Mouse (Mus musculus) C2C12 (cell line): ENCODE measurements around the gene Olfr1217. TPM values are rescaled to one million over a fixed set of nuclear protein-coding genes. Genes with fewer than 3 reads are reported as not detected.
"Not testable (repeated sequence)": the region's sequence is repeated elsewhere in the genome, so short reads cannot be mapped to it uniquely, and the experiment has no call there.

Experiments
- H3K27me3 ChIP-seq: one replicate; pipeline ENCODE4 v1.6.1; 2011; ENCODE audit not compliant: control insufficient read depth, insufficient read depth, insufficient read length
- H3K36me3 ChIP-seq: one replicate; pipeline ENCODE4 v1.6.1; 2011; ENCODE audit not compliant: control insufficient read depth, insufficient read depth
- H3K4me3 ChIP-seq: one replicate; pipeline ENCODE4 v1.5.1; 2011; ENCODE audit warnings: mild to moderate bottlenecking, control low read depth; ENCODE audit not compliant: poor library complexity, insufficient read depth, severe bottlenecking
- H3K79me2 ChIP-seq: one replicate; pipeline ENCODE4 v1.6.1; 2011; ENCODE audit not compliant: control insufficient read depth, insufficient read depth
- H3K79me3 ChIP-seq: one replicate; pipeline ENCODE4 v1.6.1; 2011; ENCODE audit warnings: low read depth, control low read depth
- H3ac ChIP-seq: one replicate; pipeline ENCODE3; 2011; ENCODE audit warnings: low read depth; ENCODE audit not compliant: control insufficient read depth, insufficient read length
- CEBPB ChIP-seq: IDR thresholded peaks from one replicate; pipeline ENCODE4 v1.6.1; 2011; ENCODE audit warnings: low read depth, mild to moderate bottlenecking, control low read depth, moderate library complexity
- CTCF ChIP-seq: IDR thresholded peaks from one replicate; pipeline ENCODE4 v1.5.1; 2011; ENCODE audit not compliant: control insufficient read depth, insufficient read depth, insufficient read length
- FOSL1 ChIP-seq: IDR thresholded peaks from one replicate; pipeline ENCODE4 v1.8.0; 2011; ENCODE audit warnings: mild to moderate bottlenecking, low read length; ENCODE audit not compliant: poor library complexity, insufficient read depth, severe bottlenecking
- MAX ChIP-seq: IDR thresholded peaks from one replicate; pipeline ENCODE4 v1.6.1; 2011; ENCODE audit warnings: mild to moderate bottlenecking, control low read depth
- MYOD1 ChIP-seq: IDR thresholded peaks from one replicate; pipeline ENCODE4 v1.6.1; 2011; ENCODE audit warnings: low read depth; ENCODE audit not compliant: control insufficient read depth, insufficient read length
- MYOG ChIP-seq: IDR thresholded peaks from one replicate; pipeline ENCODE4 v1.6.1; 2011; ENCODE audit not compliant: control insufficient read depth, insufficient read length; ENCODE audit errors: extremely low read depth
- USF1 ChIP-seq: IDR thresholded peaks from one replicate; pipeline ENCODE4 v1.6.1; 2011; ENCODE audit warnings: low read depth, mild to moderate bottlenecking, control low read depth, moderate library complexity
- long read RNA-seq, 2 experiments: library from polyadenylated mRNA; unstranded; transcript quantifications; one replicate each; pipeline ENCODE4 v2.0.0; 2019 to 2020
- polyA plus RNA-seq: library from polyadenylated mRNA; unstranded; fragments of >200 nt; fragmentation: generic; extraction: Trizol; gene quantifications from one replicate; pipeline ENCODE4 v1.2.1, GENCODE M21; 2012; ENCODE audit warnings: missing spikeins

The Olfr1217 gene
- not detected for polyA plus RNA-seq
- long read RNA-seq, experiment 1, result 0 reads
- long read RNA-seq, experiment 2, result 0 reads

DNA sequence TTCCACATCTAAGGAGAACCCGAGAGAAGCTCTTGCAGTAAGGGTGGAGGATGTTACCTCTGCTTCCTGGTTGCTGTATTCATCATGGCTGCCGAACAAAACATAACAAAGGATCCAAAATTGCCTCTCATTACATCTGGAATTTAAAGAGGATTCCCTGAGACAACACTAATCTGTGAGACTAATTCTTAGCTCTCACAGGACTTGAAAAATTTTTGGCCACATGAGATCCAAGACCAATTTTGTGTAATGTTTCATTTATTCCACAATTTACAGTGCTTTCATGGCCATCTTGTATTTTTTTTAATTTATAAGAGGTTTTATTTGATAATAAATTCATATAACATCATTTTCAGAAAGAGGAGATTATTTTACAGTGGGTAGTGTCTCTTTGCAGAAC lies at the start of gene Olfr1217:
Gene Olfr1217 (minus strand): TSS at position 101 of the 400 bp plus-strand sequence.
- H3K4me3 ChIP-seq, result no peak within 1 kb of the TSS
- no peak within 1 kb of the TSS for H3ac ChIP-seq
- no peaks in the 10 kb centered on the region for H3K36me3 ChIP-seq
- TF ChIP-seq MYOD1 (no peak), CEBPB (no peak)
- no peaks in the 10 kb centered on the region for H3K27me3 ChIP-seq
- H3K79me3 ChIP-seq, result no peaks in the 10 kb centered on the region
- H3K79me2 ChIP-seq, result no peaks in the 10 kb centered on the region

DNA sequence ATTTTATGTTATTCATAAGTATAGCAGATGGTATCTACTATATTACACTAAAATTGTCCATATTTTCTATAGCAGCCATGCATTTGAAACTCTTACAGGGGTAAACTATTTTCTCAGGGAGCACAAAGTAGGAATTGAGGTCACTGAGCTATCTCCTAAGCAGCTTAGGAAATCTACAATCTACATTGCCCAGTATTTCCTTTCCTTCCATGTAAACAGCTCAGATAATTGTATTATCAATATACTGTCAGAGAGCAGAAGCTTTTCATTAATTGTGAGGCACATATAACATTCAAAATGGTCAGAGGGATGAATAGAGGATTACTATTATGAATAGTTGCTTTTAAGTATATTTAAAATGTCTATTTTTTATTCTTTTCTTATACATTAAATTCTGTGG lies 49.6 kb upstream of the Olfr1217 start:
- TF ChIP-seq MYOG, result no peak
- no peak for TF ChIP-seq MAX
- no peak for TF ChIP-seq USF1
- no peak for TF ChIP-seq CEBPB
- no peak for TF ChIP-seq FOSL1
- TF ChIP-seq MYOD1, result no peak
- no peak for TF ChIP-seq CTCF
- no peak overlapping the region for H3K4me3 ChIP-seq
- H3K27me3 ChIP-seq, result no peaks in the 10 kb centered on the region
- H3K79me2 ChIP-seq, result no peaks in the 10 kb centered on the region
- no peak overlapping the region for H3ac ChIP-seq
- no peaks in the 10 kb centered on the region for H3K36me3 ChIP-seq
- H3K79me3 ChIP-seq, result no peaks in the 10 kb centered on the region

DNA sequence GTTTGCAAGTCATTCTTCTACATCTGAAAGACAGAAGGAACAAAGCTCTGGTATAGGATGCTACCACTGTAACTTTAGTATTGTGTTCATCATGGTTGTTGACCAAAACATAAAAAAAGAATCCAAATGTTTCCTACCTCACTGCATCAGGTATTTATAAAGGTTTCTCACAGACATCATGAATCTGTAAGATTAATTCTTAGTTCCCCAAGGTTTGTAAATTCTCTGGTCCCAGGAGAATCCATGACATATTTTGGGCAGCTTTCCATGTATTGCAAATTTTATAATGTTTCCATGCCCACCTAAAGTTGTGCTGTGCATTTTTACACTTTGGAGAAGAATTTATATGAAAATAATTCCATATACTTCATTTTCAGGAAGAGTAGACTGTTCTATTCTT lies 29.2 kb upstream of the Olfr1217 start, which contains the start of gene Olfr1218:
Gene Olfr1218 (minus strand): TSS at position 101 of the 400 bp plus-strand sequence.
- no peaks in the 10 kb centered on the region for H3K27me3 ChIP-seq
- H3K79me2 ChIP-seq, result no peaks in the 10 kb centered on the region
- H3K4me3 ChIP-seq, result no peak within 1 kb of the TSS
- H3K79me3 ChIP-seq, result no peaks in the 10 kb centered on the region
- no peaks in the 10 kb centered on the region for H3K36me3 ChIP-seq
- TF ChIP-seq MAX, result no peak
- no peak for TF ChIP-seq CTCF
- TF ChIP-seq CEBPB, result no peak
- TF ChIP-seq USF1, result no peak
- no peak for TF ChIP-seq MYOD1
- no peak within 1 kb of the TSS for H3ac ChIP-seq

DNA sequence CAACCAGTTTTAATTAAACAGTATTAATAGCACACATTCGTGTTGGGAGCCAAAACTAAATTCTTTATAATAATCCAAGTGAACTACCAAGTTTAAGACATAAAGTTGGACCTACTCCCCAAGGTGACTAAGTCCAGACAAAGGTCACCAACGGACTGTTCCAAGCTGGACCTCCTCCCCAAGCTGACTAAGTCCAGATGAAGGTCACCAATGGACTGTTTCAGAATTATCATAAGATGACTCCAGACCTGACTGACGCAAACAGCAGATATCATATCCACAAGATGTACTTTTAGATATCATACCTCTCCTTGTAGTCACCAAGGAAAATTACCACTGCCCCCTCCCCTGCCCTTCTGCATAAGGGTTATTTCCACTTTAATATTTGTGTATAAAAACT lies 10.4 kb downstream of the Olfr1217 start:
- H3K27me3 ChIP-seq, result not testable (repeated sequence)

DNA sequence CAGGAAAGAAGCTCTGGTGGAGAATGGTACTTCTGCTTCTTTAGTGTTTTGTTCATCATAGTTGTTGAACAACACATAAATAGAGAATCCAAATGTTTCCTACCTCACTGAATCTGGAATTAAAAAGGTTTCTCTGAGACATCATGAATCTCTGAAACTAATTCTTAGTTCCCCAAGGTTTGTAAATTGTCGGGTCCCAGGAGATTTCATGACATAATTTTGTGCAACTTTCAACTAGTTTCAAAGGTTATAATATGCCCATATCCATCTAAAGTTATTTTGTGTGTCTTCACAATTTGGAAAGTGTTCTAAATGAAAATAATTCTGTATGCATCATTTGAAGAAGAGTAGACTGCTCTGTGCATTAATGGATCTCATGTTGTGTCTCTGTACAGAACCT lies 13.6 kb downstream of the Olfr1217 start, which contains the start of gene Olfr1216:
Gene Olfr1216 (minus strand): TSS at position 101 of the 400 bp plus-strand sequence.
- TF ChIP-seq MYOD1 (no peak), MAX (no peak), CEBPB (no peak), MYOG (no peak), USF1 (no peak), FOSL1 (no peak), CTCF (no peak)
- Histone ChIP-seq H3K79me3 (no peaks in the 10 kb centered on the region), H3K79me2 (no peaks in the 10 kb centered on the region), H3K4me3 (no peak within 1 kb of the TSS), H3ac (no peak within 1 kb of the TSS), H3K36me3 (no peaks in the 10 kb centered on the region), H3K27me3 (no peaks in the 10 kb centered on the region)

More for the DNA sequence above, 10.4 kb downstream of the Olfr1217 start:
- not testable (repeated sequence) for H3K79me2 ChIP-seq, H3K4me3 ChIP-seq, H3K79me3 ChIP-seq, H3K36me3 ChIP-seq, H3ac ChIP-seq

DNA sequence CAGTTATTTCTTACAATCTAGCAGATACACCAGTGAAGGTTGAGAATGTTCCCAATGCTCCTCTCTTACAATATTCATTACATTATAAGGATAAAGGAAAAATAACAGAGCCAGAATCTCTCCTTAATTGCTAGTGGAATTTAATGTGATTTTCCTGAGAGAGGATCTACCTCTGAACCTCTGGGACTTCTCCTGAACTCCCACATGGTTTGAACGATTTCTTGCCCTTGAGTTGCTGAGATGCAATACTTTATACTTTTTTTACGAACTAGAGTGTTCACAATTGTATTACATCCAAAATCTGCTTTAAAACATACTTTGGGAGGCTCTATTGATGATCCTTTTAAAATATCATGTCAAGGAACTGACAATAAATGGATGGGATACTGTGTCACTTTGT lies 25.0 kb downstream of the Olfr1217 start, which contains the start of gene Olfr1215:
Gene Olfr1215 (minus strand): TSS at position 101 of the 400 bp plus-strand sequence.
- no peak within 1 kb of the TSS for H3K4me3 ChIP-seq

More for the DNA sequence above, 25.0 kb downstream of the Olfr1217 start, which contains the start of gene Olfr1215:
- no peak within 1 kb of the TSS for H3ac ChIP-seq
- no peaks in the 10 kb centered on the region for H3K36me3 ChIP-seq
- no peaks in the 10 kb centered on the region for H3K27me3 ChIP-seq
- TF ChIP-seq FOSL1 (no peak), CEBPB (no peak), MAX (no peak), USF1 (no peak), MYOD1 (no peak)
- H3K79me3 ChIP-seq, result no peaks in the 10 kb centered on the region
- no peaks in the 10 kb centered on the region for H3K79me2 ChIP-seq
